Mouse (Mus musculus) heart, embryonic 14.5 days (tissue): ENCODE data around the gene Uqcc3. TPM values are rescaled to one million over a fixed set of nuclear protein-coding genes. Genes with fewer than 3 reads are reported as not detected.

ENCODE experiments used
- ATAC-seq: fragments of 200-750 bp; cut with Nextera tagmentation; 2 replicates; pipeline ENCODE4 v1.8.0; 2017; ENCODE audit warnings: low read depth, moderate TSS enrichment; ENCODE audit not compliant: insufficient number of reproducible peaks, insufficient read depth, low FRiP score
- H3K27ac ChIP-seq, 2 experiments: fragments of 200-500 bp in 1 of 2; fragments of 300-500 bp in 1 of 2; sonication (generic) in 1 of 2; replicated peaks in 1 of 2; 2 replicates each; pipeline ENCODE4 v1.5.1; 2012 to 2014; ENCODE audit warnings: low read depth in 2 of 2, low read length in 2 of 2, control low read depth in 1 of 2, mild to moderate bottlenecking in 1 of 2, mixed read lengths in 1 of 2; ENCODE audit not compliant: control insufficient read depth in 1 of 2, insufficient read depth in 1 of 2
- H3K27me3 ChIP-seq: fragments of 300-500 bp; sonication (generic); 2 replicates; pipeline ENCODE4 v1.6.1; 2014; ENCODE audit warnings: mild to moderate bottlenecking, low read length, control low read depth; ENCODE audit not compliant: control insufficient read depth, insufficient read depth
- H3K36me3 ChIP-seq: fragments of 300-500 bp; sonication (generic); 2 replicates; pipeline ENCODE4 v1.6.1; 2014; ENCODE audit warnings: mild to moderate bottlenecking, control low read depth, low read length, mixed read lengths; ENCODE audit not compliant: control insufficient read depth, insufficient read depth
- H3K4me1 ChIP-seq, 2 experiments: fragments of 200-500 bp in 1 of 2; fragments of 300-500 bp in 1 of 2; sonication (generic) in 1 of 2; 2 replicates each; pipeline ENCODE4 v1.6.1; 2012 to 2014; ENCODE audit warnings: low read length in 2 of 2, control low read depth in 1 of 2, mixed read lengths in 1 of 2; ENCODE audit not compliant: control insufficient read depth in 2 of 2, insufficient read depth in 2 of 2
- H3K4me2 ChIP-seq: fragments of 300-500 bp; sonication (generic); 2 replicates; pipeline ENCODE4 v1.6.1; 2014; ENCODE audit warnings: mild to moderate bottlenecking, low read length
- H3K4me3 ChIP-seq, 2 experiments: fragments of 200-500 bp in 1 of 2; fragments of 300-500 bp in 1 of 2; sonication (generic) in 1 of 2; 2 replicates each; pipeline ENCODE4 v1.5.1; 2012 to 2014; ENCODE audit warnings: low read length in 2 of 2, mild to moderate bottlenecking in 2 of 2, control low read depth in 1 of 2, low read depth in 1 of 2, moderate library complexity in 1 of 2; ENCODE audit not compliant: control insufficient read depth in 1 of 2, insufficient read depth in 1 of 2
- H3K9ac ChIP-seq: fragments of 300-500 bp; sonication (generic); 2 replicates; pipeline ENCODE4 v1.6.1; 2014; ENCODE audit warnings: mild to moderate bottlenecking, low read length
- H3K9me3 ChIP-seq: fragments of 300-500 bp; sonication (generic); 2 replicates; pipeline ENCODE4 v1.6.1; 2016; ENCODE audit warnings: low read length, control low read depth; ENCODE audit not compliant: control insufficient read depth
- WGBS: fragments of 180-500 bp; shearing (Covaris S2); extraction: QIAGEN DNeasy Blood & Tissue Kit; methylation state at CpG from one replicate; pipeline ENCODE4 v1.1.7; 2014; 5-methylcytosine and 5-hydroxymethylcytosine counted together
- polyA plus RNA-seq: library from polyadenylated mRNA; unstranded; fragments of >200 nt; fragmentation: Nextera tagmentation; extraction: Ambion mirVana; gene quantifications from 2 replicates; pipeline ENCODE4 v1.2.1, GENCODE M21; 2014

The Uqcc3 gene
- polyA plus RNA-seq = 67.4 and 78.2 TPM in 2 replicates

- peak within 1 kb of the TSS; percentile 82 for H3K9ac ChIP-seq
- peaks cover 0 to 12% of the 10 kb centered on the region in 2 experiments; a peak in 2 of 4 replicates for H3K4me1 ChIP-seq
- no peaks in the 10 kb centered on the region for H3K27me3 ChIP-seq
- no peaks in the 10 kb centered on the region for H3K9me3 ChIP-seq
- peak within 1 kb of the TSS; percentile 66 to 85 for H3K4me3 ChIP-seq
- H3K36me3 ChIP-seq = peaks cover 32% of the 10 kb centered on the region
- under 1% methylated on average over 42 of the region's 42 CpGs for WGBS
- peak; percentile 91 for ATAC-seq
- peak within 1 kb of the TSS; percentile 69 to 79 for H3K27ac ChIP-seq
- peak within 1 kb of the TSS; percentile 82 for H3K4me2 ChIP-seq
Measured at GRCm38 (mm10) chr19:8880311-8881033, at the start of gene Uqcc3. TSS of gene Uqcc3 (minus strand) at chr19:8880923.

DNA sequence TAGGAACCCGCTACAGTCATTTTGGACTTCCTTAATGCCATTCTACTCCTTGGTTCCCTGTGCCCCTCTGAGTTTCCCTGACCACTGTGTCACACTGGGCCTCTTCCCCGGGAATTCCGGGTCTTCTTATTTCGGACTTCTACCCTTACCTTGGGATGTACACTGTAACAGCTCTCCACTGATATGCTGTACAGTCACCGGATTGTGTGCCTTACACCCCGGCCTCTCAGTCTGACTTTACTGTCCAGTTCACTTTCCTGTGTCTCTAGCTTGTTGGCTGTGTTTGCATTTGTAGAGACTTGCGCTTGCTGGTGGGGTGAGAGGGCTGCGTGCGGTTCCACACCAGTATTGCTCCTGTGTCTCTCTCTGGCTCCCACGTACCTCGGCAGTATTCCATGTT is 49.4 kb upstream of the Uqcc3 start:
- H3K27ac ChIP-seq = peak overlapping the region in 1 of 2 experiments; percentile 72; a peak in 2 of 4 replicates
- H3K9me3 ChIP-seq = no peaks in the 10 kb centered on the region
- peak overlapping the region; percentile 82 for H3K9ac ChIP-seq
- H3K36me3 ChIP-seq = peaks cover 57% of the 10 kb centered on the region
- 10% methylated on average over 11 of the region's 11 CpGs for WGBS
- peak overlapping the region; percentile 70 for H3K4me2 ChIP-seq
- no peaks in the 10 kb centered on the region for H3K27me3 ChIP-seq
- no peak for ATAC-seq
- H3K4me1 ChIP-seq = peaks cover 5 to 8% of the 10 kb centered on the region in 2 experiments; a peak in 3 of 4 replicates
- peak overlapping the region; percentile 75 to 77 for H3K4me3 ChIP-seq

DNA sequence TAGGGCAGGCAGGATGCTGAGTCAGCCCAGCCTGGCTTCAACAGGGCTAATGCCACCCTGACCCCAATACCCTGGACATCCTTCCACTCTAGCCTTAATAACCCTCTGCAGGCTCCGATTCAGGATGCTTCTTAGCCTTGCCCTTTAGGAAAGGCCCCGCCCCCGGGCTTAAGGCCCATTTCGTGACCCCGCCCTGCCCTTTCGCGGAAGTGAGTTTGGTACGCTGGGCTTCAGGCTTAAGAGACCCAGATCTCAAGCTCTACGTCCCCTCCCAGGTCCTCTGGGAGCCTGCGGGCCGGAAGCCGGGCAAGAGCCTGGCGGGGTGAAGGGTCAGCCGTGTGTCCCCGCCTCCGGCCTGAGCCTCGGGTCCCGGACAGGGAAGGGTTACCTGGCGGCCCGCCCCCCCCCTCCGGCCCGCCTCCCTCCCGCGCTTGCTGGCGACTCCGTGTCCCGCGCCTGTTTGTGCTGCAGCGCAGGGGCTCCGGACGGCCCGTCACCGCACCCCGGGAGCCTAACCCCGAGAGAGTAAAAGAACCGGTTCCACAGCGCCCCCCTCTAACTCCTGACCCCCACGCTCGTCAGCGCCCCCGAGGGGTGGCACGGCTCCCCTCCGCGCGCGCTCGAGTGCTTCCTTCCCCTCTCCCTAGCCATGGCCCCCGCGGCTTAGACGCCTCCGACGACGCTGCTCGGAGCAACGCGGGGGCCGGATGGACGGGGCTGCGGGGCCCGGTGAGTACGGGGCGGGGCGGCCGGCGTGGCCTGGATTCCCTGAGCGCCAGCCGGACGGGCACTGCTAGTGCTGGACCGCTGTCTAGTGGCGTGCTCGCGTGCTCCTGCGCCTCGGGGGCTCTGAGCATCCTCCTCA is 48.7 kb upstream of the Uqcc3 start, which contains the start of the genes Rom1 and Eml3:
Rom1 (minus strand) TSS at position 133 of the 865 bp plus-strand sequence.
Eml3 (plus strand) TSS at position 329 of the 865 bp plus-strand sequence.
- Histone ChIP-seq H3K9me3 (no peaks in the 10 kb centered on the region), H3K9ac (peak within 1 kb of the TSS; percentile 82), H3K4me1 (peaks cover 5 to 8% of the 10 kb centered on the region in 2 experiments; a peak in 3 of 4 replicates), H3K36me3 (peaks cover 52% of the 10 kb centered on the region), H3K4me3 (peak within 1 kb of the TSS; percentile 75 to 77), H3K4me2 (peak within 1 kb of the TSS; percentile 70), H3K27me3 (no peaks in the 10 kb centered on the region), H3K27ac (peak within 1 kb of the TSS; percentile 29 to 72; a peak in 3 of 4 replicates)
- peak; percentile 81 for ATAC-seq
- WGBS = 2% methylated on average over 71 of the region's 74 CpGs

DNA sequence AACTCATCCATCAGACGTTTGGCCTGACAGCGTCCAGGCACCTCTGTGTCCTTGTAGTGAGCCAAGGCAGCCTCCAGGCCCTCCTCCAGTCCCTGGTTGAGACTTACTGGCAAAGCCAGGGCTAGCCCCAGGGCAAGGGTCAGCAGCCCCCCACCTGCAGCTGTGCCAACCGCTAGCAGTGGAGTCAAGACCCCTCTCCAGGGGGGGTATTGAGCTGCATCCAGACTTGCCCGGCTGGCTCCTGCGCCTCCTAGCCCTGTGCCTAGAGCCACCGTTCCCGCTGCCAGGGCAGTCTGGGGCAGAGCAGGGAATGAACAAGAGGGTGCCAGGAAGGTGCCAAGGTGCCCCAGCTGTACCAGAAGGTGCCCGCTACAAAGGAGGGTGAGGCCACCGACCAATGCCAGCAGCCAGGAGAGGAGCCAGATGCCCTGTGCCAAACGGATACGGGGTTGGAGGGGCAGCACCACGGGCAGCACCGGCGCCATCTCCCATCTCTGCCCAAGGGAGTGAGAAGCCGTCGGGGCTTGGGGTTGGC is 48.0 kb upstream of the Uqcc3 start:
- peak overlapping the region; percentile 75 to 77 for H3K4me3 ChIP-seq
- H3K9ac ChIP-seq = peak overlapping the region; percentile 82
- H3K9me3 ChIP-seq = no peaks in the 10 kb centered on the region
- H3K4me1 ChIP-seq = peaks cover 5 to 8% of the 10 kb centered on the region in 2 experiments; a peak in 3 of 4 replicates
- H3K27ac ChIP-seq = 0 out of 4 replicates have a peak overlapping the region, but pooled peaks of 1 of the 2 experiments have one; percentile 72
- WGBS = 19% methylated on average over 16 of the region's 16 CpGs
- H3K27me3 ChIP-seq = no peaks in the 10 kb centered on the region
- peaks cover 52% of the 10 kb centered on the region for H3K36me3 ChIP-seq
- H3K4me2 ChIP-seq = peak overlapping the region; percentile 70
- 0 out of 2 replicates have a peak, but pooled peaks have one; percentile 7 for ATAC-seq

GRCm38 (mm10) chr19:8927891-8928525 is 47.3 kb upstream of the Uqcc3 start:
- Histone ChIP-seq H3K9me3 (no peaks in the 10 kb centered on the region), H3K4me3 (no peak overlapping the region), H3K27ac (no peak overlapping the region), H3K36me3 (peaks cover 49% of the 10 kb centered on the region), H3K4me1 (peaks cover 5 to 8% of the 10 kb centered on the region in 2 experiments; a peak in 3 of 4 replicates), H3K4me2 (no peak overlapping the region), H3K27me3 (no peaks in the 10 kb centered on the region), H3K9ac (no peak overlapping the region)
- WGBS = 81% methylated on average over 12 of the region's 12 CpGs
- no peak for ATAC-seq

GRCm38 (mm10) chr19:8926766-8927165 is 46.0 kb upstream of the Uqcc3 start:
- H3K4me1 ChIP-seq = peaks cover 5 to 9% of the 10 kb centered on the region in 2 experiments; a peak in 3 of 4 replicates
- no peak overlapping the region for H3K4me3 ChIP-seq
- H3K4me2 ChIP-seq = no peak overlapping the region
- no peak for ATAC-seq
- H3K9me3 ChIP-seq = no peaks in the 10 kb centered on the region
- WGBS = 92% methylated on average over 2 of the region's 2 CpGs
- H3K36me3 ChIP-seq = peaks cover 52% of the 10 kb centered on the region
- H3K9ac ChIP-seq = no peak overlapping the region
- no peaks in the 10 kb centered on the region for H3K27me3 ChIP-seq
- no peak overlapping the region for H3K27ac ChIP-seq
